Mouse (Mus musculus) myocyte (in vitro differentiated cells): Measurements from ENCODE around the gene Rffl. TPM values are rescaled to one million over a fixed set of nuclear protein-coding genes. Genes with fewer than 3 reads are reported as not detected.

Source experiments
- H3K27me3 ChIP-seq: one replicate; pipeline ENCODE4 v1.6.1; 2011; ENCODE audit not compliant: control insufficient read depth, insufficient read depth, insufficient read length
- H3K36me3 ChIP-seq: one replicate; pipeline ENCODE4 v1.6.1; 2011; ENCODE audit not compliant: control insufficient read depth, insufficient read depth
- H3K4me2 ChIP-seq: one replicate; pipeline ENCODE4 v1.6.1; 2011; ENCODE audit warnings: low read depth, control low read depth
- H3K4me3 ChIP-seq: one replicate; pipeline ENCODE4 v1.5.1; 2011; ENCODE audit warnings: mild to moderate bottlenecking, control low read depth, moderate library complexity
- H3K79me2 ChIP-seq: one replicate; pipeline ENCODE4 v1.6.1; 2011; ENCODE audit not compliant: control insufficient read depth, insufficient read depth
- H3ac ChIP-seq: one replicate; pipeline ENCODE4 v1.6.1; 2011; ENCODE audit not compliant: control insufficient read depth, insufficient read length
- CEBPB ChIP-seq: IDR thresholded peaks from 2 replicates; pipeline ENCODE4 v1.6.1; 2011; ENCODE audit warnings: mild to moderate bottlenecking, moderate library complexity; ENCODE audit not compliant: poor library complexity, insufficient read depth, severe bottlenecking
- E2F4 ChIP-seq: IDR thresholded peaks from one replicate; pipeline ENCODE4 v1.6.1; 2011; ENCODE audit warnings: mild to moderate bottlenecking, control low read depth, moderate library complexity; ENCODE audit not compliant: insufficient read depth
- MAX ChIP-seq: IDR thresholded peaks from one replicate; pipeline ENCODE4 v1.6.1; 2011; ENCODE audit warnings: low read depth, mild to moderate bottlenecking, control low read depth
- MYOD1 ChIP-seq, 3 experiments: IDR thresholded peaks; one replicate each; pipeline ENCODE4 v1.6.1; 2011; ENCODE audit warnings: control low read depth in 2 of 3, low read depth in 2 of 3, mild to moderate bottlenecking in 2 of 3, moderate library complexity in 1 of 3; ENCODE audit not compliant: insufficient read length in 2 of 3, control insufficient read depth in 1 of 3
- MYOG ChIP-seq, 3 experiments: IDR thresholded peaks; one replicate each; pipeline ENCODE4 v1.6.1; 2011; ENCODE audit warnings: control low read depth in 2 of 3, low read depth in 2 of 3, mild to moderate bottlenecking in 2 of 3; ENCODE audit not compliant: insufficient read length in 2 of 3, control insufficient read depth in 1 of 3, insufficient read depth in 1 of 3
- POLR2A ChIP-seq: IDR thresholded peaks from one replicate; pipeline ENCODE4 v1.6.1; 2011; ENCODE audit warnings: low read depth, mild to moderate bottlenecking, control low read depth, moderate library complexity; ENCODE audit not compliant: insufficient read length
- POLR2AphosphoS2 ChIP-seq: IDR thresholded peaks from one replicate; pipeline ENCODE4 v1.6.1; 2011; ENCODE audit warnings: low read depth, control low read depth; ENCODE audit not compliant: insufficient read length
- REST ChIP-seq: IDR thresholded peaks from one replicate; pipeline ENCODE4 v1.6.1; 2011; ENCODE audit warnings: mild to moderate bottlenecking, control low read depth, moderate library complexity; ENCODE audit not compliant: insufficient read depth, insufficient read length
- SRF ChIP-seq: IDR thresholded peaks from one replicate; pipeline ENCODE4 v1.6.1; 2011; ENCODE audit warnings: low read depth; ENCODE audit not compliant: control insufficient read depth, insufficient read length
- TCF12 ChIP-seq: IDR thresholded peaks from one replicate; pipeline ENCODE4 v1.6.1; 2011; ENCODE audit warnings: mild to moderate bottlenecking, control low read depth; ENCODE audit not compliant: poor library complexity, insufficient read depth, severe bottlenecking
- TCF3 ChIP-seq: IDR thresholded peaks from one replicate; pipeline ENCODE4 v1.6.1; 2011; ENCODE audit warnings: low read depth, control low read depth; ENCODE audit not compliant: insufficient read length
- USF1 ChIP-seq: IDR thresholded peaks from one replicate; pipeline ENCODE4 v1.6.1; 2011; ENCODE audit warnings: low read depth, mild to moderate bottlenecking, control low read depth, moderate library complexity
- polyA plus RNA-seq: library from polyadenylated mRNA; unstranded; fragments of >200 nt; fragmentation: generic; extraction: Trizol; gene quantifications from one replicate; pipeline ENCODE4 v1.2.1, GENCODE M21; 2012; ENCODE audit warnings: missing spikeins

Gene Rffl
- polyA plus RNA-seq, 1 experiment: 1.8 TPM

GRCm38 (mm10) chr11:82901606-82902310, 30.7 kb upstream of the Rffl start:
- Histone ChIP-seq H3K79me2 (no peaks in the 10 kb centered on the region), H3K4me2 (no peak overlapping the region), H3K4me3 (no peak overlapping the region), H3K36me3 (peaks cover 17% of the 10 kb centered on the region), H3ac (no peak overlapping the region), H3K27me3 (no peaks in the 10 kb centered on the region)
- TF ChIP-seq E2F4 (no peak), POLR2AphosphoS2 (no peak), TCF12 (peak; percentile 38), SRF (no peak), TCF3 (peak; percentile 85), MYOG (IDR thresholded peaks at IDR 0.05; ENCODE audit: control insufficient read depth in 1 of 3, insufficient read depth in 1 of 3, insufficient read length in 2 of 3, low read depth in 2 of 3) (peak in 2 of 3 experiments; percentile 67 to 93), POLR2A (no peak), CEBPB (no peak), MYOD1 (IDR thresholded peaks at IDR 0.05; ENCODE audit: control insufficient read depth in 1 of 3, insufficient read length in 2 of 3, low read depth in 2 of 3) (peak in 2 of 3 experiments; percentile 89 to 90), MAX (no peak), USF1 (no peak), REST (no peak)

- Histone ChIP-seq H3K36me3 (peaks cover 17% of the 10 kb centered on the region), H3ac (no peak overlapping the region)
- TF ChIP-seq USF1 (no peak), POLR2AphosphoS2 (peak; percentile 49), MYOG (IDR thresholded peaks at IDR 0.05; ENCODE audit: control insufficient read depth in 1 of 3, insufficient read depth in 1 of 3, insufficient read length in 2 of 3, low read depth in 2 of 3) (no peak), MAX (no peak), SRF (no peak), CEBPB (no peak), REST (no peak)
Measured at GRCm38 (mm10) chr11:82899720-82900119, 28.7 kb upstream of the Rffl start.

GRCm38 (mm10) chr11:82897478-82897877, 26.5 kb upstream of the Rffl start:
- TF ChIP-seq CEBPB (no peak), POLR2AphosphoS2 (no peak), POLR2A (no peak), MAX (no peak), USF1 (no peak), TCF3 (no peak), MYOG (IDR thresholded peaks at IDR 0.05; ENCODE audit: control insufficient read depth in 1 of 3, insufficient read depth in 1 of 3, insufficient read length in 2 of 3, low read depth in 2 of 3) (no peak), SRF (no peak), REST (no peak), TCF12 (no peak), E2F4 (no peak), MYOD1 (IDR thresholded peaks at IDR 0.05; ENCODE audit: control insufficient read depth in 1 of 3, insufficient read length in 2 of 3, low read depth in 2 of 3) (no peak)
- no peak overlapping the region for H3ac ChIP-seq
- peaks cover 12% of the 10 kb centered on the region for H3K36me3 ChIP-seq
- no peaks in the 10 kb centered on the region for H3K79me2 ChIP-seq
- H3K27me3 ChIP-seq: no peaks in the 10 kb centered on the region
- H3K4me2 ChIP-seq: no peak overlapping the region
- H3K4me3 ChIP-seq: no peak overlapping the region

More at GRCm38 (mm10) chr11:82899720-82900119, 28.7 kb upstream of the Rffl start:
- Histone ChIP-seq H3K4me2 (no peak overlapping the region), H3K27me3 (no peaks in the 10 kb centered on the region), H3K79me2 (no peaks in the 10 kb centered on the region), H3K4me3 (no peak overlapping the region)

GRCm38 (mm10) chr11:82891936-82892335, 20.9 kb upstream of the Rffl start, which contains the start of gene Fndc8:
Fndc8 (plus strand) TSS chr11:82892124.
- Histone ChIP-seq H3K4me3 (no peak within 1 kb of the TSS), H3K27me3 (no peaks in the 10 kb centered on the region), H3K36me3 (no peaks in the 10 kb centered on the region), H3ac (no peak within 1 kb of the TSS), H3K4me2 (peak within 1 kb of the TSS; percentile 18), H3K79me2 (no peaks in the 10 kb centered on the region)
- TF ChIP-seq POLR2AphosphoS2: no peak
- no peak for TF ChIP-seq E2F4
- no peak for TF ChIP-seq USF1
- TF ChIP-seq POLR2A: no peak
- TF ChIP-seq SRF: no peak
- no peak for TF ChIP-seq MYOG (IDR thresholded peaks at IDR 0.05; ENCODE audit: control insufficient read depth in 1 of 3, insufficient read depth in 1 of 3, insufficient read length in 2 of 3, low read depth in 2 of 3)
- no peak for TF ChIP-seq MYOD1 (IDR thresholded peaks at IDR 0.05; ENCODE audit: control insufficient read depth in 1 of 3, insufficient read length in 2 of 3, low read depth in 2 of 3)
- TF ChIP-seq CEBPB: no peak
